Mouse (Mus musculus) olfactory bulb, adult 2 months (tissue): ENCODE results near the gene Krtap1-5.

Experiments used
- CTCF ChIP-seq: fragments of 200-500 bp; IDR thresholded peaks from 2 replicates; pipeline ENCODE4 v1.5.1; 2012; ENCODE audit warnings: low read depth, mild to moderate bottlenecking, low read length, moderate library complexity; ENCODE audit not compliant: insufficient read depth
- POLR2A ChIP-seq: fragments of 200-500 bp; IDR thresholded peaks from 2 replicates; pipeline ENCODE4 v1.6.1; 2012; ENCODE audit warnings: mild to moderate bottlenecking, low read depth, low read length, moderate library complexity; ENCODE audit not compliant: insufficient read depth

GRCm38 (mm10) chr11:99590981-99591380, 10.2 kb upstream of the Krtap1-5 start, which contains the start of gene Krtap1-3:
- TF ChIP-seq CTCF (no peak), POLR2A (no peak)
